Mouse (Mus musculus) ES-E14 (cell line): ENCODE data around the gene Scn3b. TPM values are rescaled to one million over a fixed set of nuclear protein-coding genes. Genes with fewer than 3 reads are reported as not detected.

Experiments used
- DNase-seq: peaks from one replicate; pipeline ENCODE4 v3.0.0-alpha.2; 2013; ENCODE audit warnings: low read depth, low spot score
- H3K27ac ChIP-seq: 2 replicates; pipeline ENCODE4 v1.5.1; 2012; ENCODE audit warnings: low read depth, mild to moderate bottlenecking, low read length, moderate library complexity, mixed read lengths; ENCODE audit not compliant: poor library complexity, insufficient read depth, severe bottlenecking
- H3K36me3 ChIP-seq: 2 replicates; pipeline ENCODE4 v1.6.1; 2012; ENCODE audit warnings: mild to moderate bottlenecking, low read length, moderate library complexity, mixed read lengths; ENCODE audit not compliant: control insufficient read depth, poor library complexity, insufficient read depth, severe bottlenecking
- H3K4me1 ChIP-seq, 2 experiments: fragments of 150-350 bp in 1 of 2; sonication (generic) in 1 of 2; 2 replicates each; pipeline ENCODE4 v1.6.1; 2012; ENCODE audit warnings: low read length in 2 of 2, mild to moderate bottlenecking in 1 of 2, mixed read lengths in 1 of 2; ENCODE audit not compliant: control insufficient read depth in 2 of 2, insufficient read depth in 2 of 2, poor library complexity in 1 of 2
- H3K4me3 ChIP-seq, 2 experiments: fragments of 150-350 bp in 1 of 2; sonication (generic) in 1 of 2; 2 replicates each; pipeline ENCODE4 v1.5.1; 2012; ENCODE audit warnings: low read length in 2 of 2, low read depth in 1 of 2, mild to moderate bottlenecking in 1 of 2, mixed read lengths in 1 of 2; ENCODE audit not compliant: insufficient read depth in 1 of 2, poor library complexity in 1 of 2, severe bottlenecking in 1 of 2
- H3K9ac ChIP-seq: 2 replicates; pipeline ENCODE4 v1.6.1; 2012; ENCODE audit warnings: low read depth, mild to moderate bottlenecking, low read length, mixed read lengths; ENCODE audit not compliant: poor library complexity, insufficient read depth, severe bottlenecking
- H3K9me3 ChIP-seq: fragments of 150-350 bp; sonication (generic); 2 replicates; pipeline ENCODE4 v1.6.1; 2012; ENCODE audit warnings: low read depth, mild to moderate bottlenecking, low read length; ENCODE audit not compliant: control insufficient read depth, insufficient read depth
- CHD2 ChIP-seq: IDR thresholded peaks from 2 replicates; pipeline ENCODE4 v1.6.1; 2014; ENCODE audit warnings: mild to moderate bottlenecking, low read depth, low read length, inconsistent platforms
- HCFC1 ChIP-seq: IDR thresholded peaks from 2 replicates; pipeline ENCODE4 v1.6.1; 2012; ENCODE audit warnings: low read length, inconsistent platforms, borderline replicate concordance; ENCODE audit not compliant: insufficient read depth
- MAFK ChIP-seq: IDR thresholded peaks from 2 replicates; pipeline ENCODE4 v1.6.1; 2014; ENCODE audit warnings: mild to moderate bottlenecking, low read depth, low read length, inconsistent platforms; ENCODE audit not compliant: insufficient read depth
- ZC3H11A ChIP-seq: IDR thresholded peaks from 2 replicates; pipeline ENCODE4 v1.6.1; 2012; ENCODE audit warnings: low read depth, mild to moderate bottlenecking, inconsistent platforms, low read length, borderline replicate concordance
- ZNF384 ChIP-seq: IDR thresholded peaks from 2 replicates; pipeline ENCODE4 v1.6.1; 2012; ENCODE audit warnings: low read depth, low read length, inconsistent platforms
- in situ Hi-C, 2 experiments: fragments of 600-800 bp; cut with MboI; formaldehyde crosslinking; loops; one replicate each; pipeline ENCODE4 v1.15.1; 2025; ENCODE audit warnings: low sequenced_read_pairs in 2 of 2, inconsistent platforms in 1 of 2; ENCODE audit not compliant: unreplicated experiment in 2 of 2
- total RNA-seq: library from RNA; depleted of rRNA; stranded (reverse); fragments of 300-350 nt; gene quantifications from 2 replicates; pipeline ENCODE4 v1.2.3, GENCODE M21; 2012; rRNA removed

The Scn3b gene
- total RNA-seq, 1 experiment, result 3.1 TPM

DNA sequence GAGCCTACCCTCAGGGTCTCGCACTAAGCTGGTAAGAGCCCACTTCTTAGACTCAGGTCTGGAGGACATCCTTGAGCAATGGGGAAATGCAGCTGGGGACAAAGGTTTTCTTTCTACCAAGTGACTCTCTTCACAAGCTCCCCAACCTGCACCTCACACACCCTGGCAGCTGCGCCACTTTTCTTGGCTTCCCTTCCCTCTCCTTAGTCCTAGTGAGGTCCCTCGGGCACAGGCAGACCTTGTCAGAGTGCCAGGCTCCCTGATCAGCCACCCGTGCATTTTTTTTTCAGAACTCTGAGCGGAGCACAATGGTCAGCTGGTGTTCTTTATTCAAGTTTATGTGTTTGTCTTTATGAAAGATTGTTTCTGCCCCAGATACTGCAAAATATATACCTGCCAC lies 67.7 kb downstream of the Scn3b start:
- H3K9ac ChIP-seq, result no peak overlapping the region
- TF ChIP-seq HCFC1, result no peak
- TF ChIP-seq MAFK, result no peak
- no peak for TF ChIP-seq ZNF384
- TF ChIP-seq ZC3H11A, result no peak
- TF ChIP-seq CHD2, result no peak
- H3K4me1 ChIP-seq, result peaks cover 2 to 21% of the 10 kb centered on the region in 2 experiments; a peak in 3 of 4 replicates
- H3K36me3 ChIP-seq, result no peaks in the 10 kb centered on the region
- H3K9me3 ChIP-seq, result no peaks in the 10 kb centered on the region
- no peak overlapping the region for H3K27ac ChIP-seq
- in situ Hi-C loops, result no loop called here
- no peak overlapping the region for H3K4me3 ChIP-seq
- no peak for DNase-seq

DNA sequence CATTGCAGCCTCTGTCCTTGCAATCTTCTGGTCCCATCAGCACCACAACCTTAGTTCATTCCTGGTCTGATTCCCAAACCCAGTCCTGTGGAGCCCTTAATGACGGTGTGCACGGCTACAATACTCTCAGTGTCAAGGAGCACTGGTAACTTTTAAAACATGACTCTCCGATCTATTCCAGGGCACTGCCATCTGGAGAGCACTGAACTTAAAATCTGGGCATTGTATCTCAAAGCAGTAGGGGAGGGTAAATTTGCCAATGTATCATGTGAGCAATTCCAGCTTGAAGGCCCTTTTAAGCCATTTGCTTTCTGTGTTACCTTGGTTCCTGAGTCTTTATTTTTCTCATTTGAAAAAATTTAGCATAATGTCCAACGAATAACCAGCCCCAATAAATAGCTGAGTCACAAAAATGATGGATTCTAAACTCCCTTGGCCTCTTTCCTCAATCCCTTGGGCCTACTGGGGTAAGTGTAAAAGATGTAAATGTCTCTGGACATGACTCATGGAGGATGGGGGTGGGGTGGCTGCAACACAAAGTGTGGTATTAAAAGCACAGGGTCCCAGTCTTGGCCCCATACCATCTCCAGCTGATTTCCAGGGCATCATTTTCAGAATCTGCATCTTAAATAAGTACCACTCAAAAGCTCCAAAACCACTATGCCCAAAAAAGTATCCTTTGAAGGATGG lies 68.3 kb downstream of the Scn3b start:
- Histone ChIP-seq H3K4me1 (peaks cover 2 to 16% of the 10 kb centered on the region in 2 experiments; a peak in 3 of 4 replicates), H3K9me3 (no peaks in the 10 kb centered on the region), H3K4me3 (no peak overlapping the region), H3K9ac (no peak overlapping the region), H3K27ac (no peak overlapping the region), H3K36me3 (no peaks in the 10 kb centered on the region)
- TF ChIP-seq HCFC1 (no peak), ZNF384 (no peak), ZC3H11A (no peak), MAFK (no peak), CHD2 (no peak)
- in situ Hi-C loops, result no loop called here
- no peak for DNase-seq

DNA sequence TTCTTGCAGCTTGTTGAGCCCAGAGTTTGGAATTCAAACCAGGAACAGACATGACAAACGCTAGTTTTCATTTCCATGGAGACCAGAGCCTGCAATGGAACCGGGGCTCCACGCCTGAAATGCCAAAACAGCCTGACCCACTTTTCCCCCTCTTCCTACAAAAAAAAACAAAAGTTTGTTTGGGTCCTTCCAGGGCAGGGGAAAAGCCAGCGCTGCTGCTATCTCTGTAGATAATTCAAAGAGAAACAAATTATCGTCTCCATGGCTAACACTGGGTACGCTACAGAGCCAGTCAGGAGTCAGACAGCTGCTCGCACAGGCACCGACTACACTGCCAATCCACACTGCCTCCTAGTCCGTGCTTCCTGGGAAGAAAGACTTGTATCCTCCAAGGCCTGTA lies 70.6 kb downstream of the Scn3b start:
- no peak overlapping the region for H3K4me3 ChIP-seq
- TF ChIP-seq HCFC1, result no peak
- no peak for TF ChIP-seq ZNF384
- TF ChIP-seq MAFK, result no peak
- no peak for TF ChIP-seq ZC3H11A
- TF ChIP-seq CHD2, result no peak
- no peak overlapping the region for H3K9ac ChIP-seq
- H3K27ac ChIP-seq, result no peak overlapping the region
- H3K36me3 ChIP-seq, result no peaks in the 10 kb centered on the region
- in situ Hi-C loops, result no loop called here
- peaks cover 0 to 7% of the 10 kb centered on the region in 2 experiments; a peak in 1 of 4 replicates for H3K4me1 ChIP-seq
- no peaks in the 10 kb centered on the region for H3K9me3 ChIP-seq
- no peak for DNase-seq

Other genes with a start within 250 kb of the Scn3b start
- not detected in 2 replicates for gene Olfr981, start 247.8 kb upstream of the Scn3b start, total RNA-seq
- gene Olfr982, start 195.4 kb upstream of the Scn3b start, total RNA-seq, result 0.05 TPM in 1 of 2 replicates, not detected in the other
- 0.13 and 0.21 TPM in 2 replicates for gene Olfr983, start 175.6 kb upstream of the Scn3b start, total RNA-seq
- gene Olfr984, start 155.0 kb upstream of the Scn3b start, total RNA-seq, result 0.36 and 0.48 TPM in 2 replicates
- gene Olfr985, start 139.0 kb upstream of the Scn3b start, total RNA-seq, result 3.4 and 3.8 TPM in 2 replicates
- gene Tmem225, start 121.1 kb upstream of the Scn3b start, total RNA-seq, result not detected in 2 replicates
- gene Olfr986, start 88.3 kb upstream of the Scn3b start, total RNA-seq, result 0.31 and 0.53 TPM in 2 replicates
- 2.1 and 2.2 TPM in 2 replicates for gene Zfp202, start 76.9 kb upstream of the Scn3b start, total RNA-seq